Mouse (Mus musculus): ENCODE measurements around the gene Zbtb14. TPM values are rescaled to one million over a fixed set of nuclear protein-coding genes. Genes with fewer than 3 reads are reported as not detected.
A peak's percentile ranks its signal among the peaks of the same experiment; 100 is the strongest.

Zbtb14 gene
- polyA plus RNA-seq, 1 experiment from 2014 or later = 26.2 TPM

GRCm38 (mm10) chr17:69397163-69397562 is 14.3 kb downstream of the Zbtb14 start:
- 72% methylated on average over 5 of the region's 5 CpGs for WGBS
- DNase-seq (ENCODE audit: low spot score) (no peak), ATAC-seq (ENCODE audit: low FRiP score) (no peak)
- Histone ChIP-seq H3K4me1 (replicated peaks; ENCODE audit: control insufficient read depth, insufficient read depth, low read length) (no peaks in the 10 kb centered on the region), H3K9ac (no peak overlapping the region), H3K4me2 (replicated peaks) (no peak overlapping the region), H3K27ac (no peak overlapping the region), H3K36me3 (replicated peaks; ENCODE audit: control insufficient read depth, insufficient read depth) (no peaks in the 10 kb centered on the region), H3K9me3 (ENCODE audit: control insufficient read depth, low read length) (no peaks in the 10 kb centered on the region), H3K27me3 (ENCODE audit: control insufficient read depth, insufficient read depth, low read length) (no peaks in the 10 kb centered on the region), H3K4me3 (replicated peaks; ENCODE audit: low read length) (no peak overlapping the region)

GRCm38 (mm10) chr17:69398092-69398491 is 15.2 kb downstream of the Zbtb14 start:
- H3K9ac ChIP-seq = no peak overlapping the region
- H3K27me3 ChIP-seq (ENCODE audit: control insufficient read depth, insufficient read depth, low read length) = no peaks in the 10 kb centered on the region
- H3K4me1 ChIP-seq (replicated peaks; ENCODE audit: control insufficient read depth, insufficient read depth, low read length) = no peaks in the 10 kb centered on the region
- H3K9me3 ChIP-seq (ENCODE audit: control insufficient read depth, low read length) = no peaks in the 10 kb centered on the region
- H3K27ac ChIP-seq = no peak overlapping the region
- no peak overlapping the region for H3K4me3 ChIP-seq (replicated peaks; ENCODE audit: low read length)
- no peak overlapping the region for H3K4me2 ChIP-seq (replicated peaks)
- DNase-seq (ENCODE audit: low spot score) = no peak
- no peaks in the 10 kb centered on the region for H3K36me3 ChIP-seq (replicated peaks; ENCODE audit: control insufficient read depth, insufficient read depth)
- ATAC-seq (ENCODE audit: low FRiP score) = no peak

- 79% methylated on average over 2 of the region's 2 CpGs for WGBS
These were observed 18.3 kb downstream of the Zbtb14 start for GRCm38 (mm10) chr17:69401146-69401545.

GRCm38 (mm10) chr17:69416163-69416562 is 33.3 kb downstream of the Zbtb14 start:
- ATAC-seq (ENCODE audit: low FRiP score) = no peak
- Histone ChIP-seq H3K4me3 (replicated peaks; ENCODE audit: low read length) (peak overlapping the region; percentile 53; the same call in 1 of the 2 replicates), H3K9me3 (ENCODE audit: control insufficient read depth, low read length) (no peaks in the 10 kb centered on the region), H3K27ac (no peak overlapping the region), H3K9ac (peak overlapping the region; percentile 68; the same call in 1 of the 2 replicates), H3K36me3 (replicated peaks; ENCODE audit: control insufficient read depth, insufficient read depth) (no peaks in the 10 kb centered on the region), H3K4me2 (replicated peaks) (peak overlapping the region; percentile 60), H3K27me3 (ENCODE audit: control insufficient read depth, insufficient read depth, low read length) (no peaks in the 10 kb centered on the region), H3K4me1 (replicated peaks; ENCODE audit: control insufficient read depth, insufficient read depth, low read length) (peaks cover 14% of the 10 kb centered on the region)
- no peak for DNase-seq (ENCODE audit: low spot score)

More at GRCm38 (mm10) chr17:69401146-69401545, 18.3 kb downstream of the Zbtb14 start:
- DNase-seq (ENCODE audit: low spot score) (no peak), ATAC-seq (ENCODE audit: low FRiP score) (no peak)
- no peak overlapping the region for H3K4me2 ChIP-seq (replicated peaks)
- no peaks in the 10 kb centered on the region; the same call in 1 of the 2 replicates for H3K9me3 ChIP-seq (ENCODE audit: control insufficient read depth, low read length)
- no peak overlapping the region for H3K27ac ChIP-seq
- H3K4me3 ChIP-seq (replicated peaks; ENCODE audit: low read length) = no peak overlapping the region
- no peaks in the 10 kb centered on the region for H3K36me3 ChIP-seq (replicated peaks; ENCODE audit: control insufficient read depth, insufficient read depth)
- no peak overlapping the region for H3K9ac ChIP-seq
- H3K4me1 ChIP-seq (replicated peaks; ENCODE audit: control insufficient read depth, insufficient read depth, low read length) = no peaks in the 10 kb centered on the region
- no peaks in the 10 kb centered on the region for H3K27me3 ChIP-seq (ENCODE audit: control insufficient read depth, insufficient read depth, low read length)

GRCm38 (mm10) chr17:69416920-69417661 is 34.2 kb downstream of the Zbtb14 start:
- no peaks in the 10 kb centered on the region for H3K9me3 ChIP-seq (ENCODE audit: control insufficient read depth, low read length)
- peak overlapping the region; percentile 96 for H3K27ac ChIP-seq
- H3K4me2 ChIP-seq (replicated peaks) = peak overlapping the region; percentile 71
- ATAC-seq (ENCODE audit: low FRiP score) = peak; percentile 100
- DNase-seq (ENCODE audit: low spot score) = peak; percentile 96
- no peaks in the 10 kb centered on the region for H3K27me3 ChIP-seq (ENCODE audit: control insufficient read depth, insufficient read depth, low read length)
- H3K4me1 ChIP-seq (replicated peaks; ENCODE audit: control insufficient read depth, insufficient read depth, low read length) = peaks cover 14% of the 10 kb centered on the region
- H3K9ac ChIP-seq = peak overlapping the region; percentile 68
- peak overlapping the region; percentile 53 for H3K4me3 ChIP-seq (replicated peaks; ENCODE audit: low read length)
- under 1% methylated on average over 56 of the region's 56 CpGs for WGBS
- H3K36me3 ChIP-seq (replicated peaks; ENCODE audit: control insufficient read depth, insufficient read depth) = no peaks in the 10 kb centered on the region

GRCm38 (mm10) chr17:69417724-69418373 is 35.0 kb downstream of the Zbtb14 start:
- Histone ChIP-seq H3K4me1 (replicated peaks; ENCODE audit: control insufficient read depth, insufficient read depth, low read length) (peaks cover 14% of the 10 kb centered on the region), H3K27me3 (ENCODE audit: control insufficient read depth, insufficient read depth, low read length) (no peaks in the 10 kb centered on the region), H3K4me3 (replicated peaks; ENCODE audit: low read length) (peak overlapping the region; percentile 53), H3K4me2 (replicated peaks) (peak overlapping the region; percentile 71), H3K27ac (peak overlapping the region; percentile 96), H3K36me3 (replicated peaks; ENCODE audit: control insufficient read depth, insufficient read depth) (no peaks in the 10 kb centered on the region), H3K9me3 (ENCODE audit: control insufficient read depth, low read length) (no peaks in the 10 kb centered on the region), H3K9ac (peak overlapping the region; percentile 68)
- 3% methylated on average over 26 of the region's 26 CpGs for WGBS
- ATAC-seq (ENCODE audit: low FRiP score) (no peak), DNase-seq (ENCODE audit: low spot score) (no peak)

- no peak overlapping the region for H3K4me2 ChIP-seq (replicated peaks)
- no peaks in the 10 kb centered on the region for H3K27me3 ChIP-seq (ENCODE audit: control insufficient read depth, insufficient read depth, low read length)
- no peak overlapping the region for H3K27ac ChIP-seq
- 2% methylated on average over 1 of the region's 1 CpGs for WGBS
- H3K4me1 ChIP-seq (replicated peaks; ENCODE audit: control insufficient read depth, insufficient read depth, low read length) = peaks cover 10% of the 10 kb centered on the region
- H3K9ac ChIP-seq = no peak overlapping the region
- no peaks in the 10 kb centered on the region for H3K36me3 ChIP-seq (replicated peaks; ENCODE audit: control insufficient read depth, insufficient read depth)
- DNase-seq (ENCODE audit: low spot score) (peak; percentile 64), ATAC-seq (ENCODE audit: low FRiP score) (no peak)
- no peak overlapping the region for H3K4me3 ChIP-seq (replicated peaks; ENCODE audit: low read length)
- H3K9me3 ChIP-seq (ENCODE audit: control insufficient read depth, low read length) = no peaks in the 10 kb centered on the region
These were observed 38.7 kb downstream of the Zbtb14 start for GRCm38 (mm10) chr17:69421592-69421991.

- Histone ChIP-seq H3K36me3 (replicated peaks; ENCODE audit: control insufficient read depth, insufficient read depth) (no peaks in the 10 kb centered on the region), H3K9me3 (ENCODE audit: control insufficient read depth, low read length) (no peaks in the 10 kb centered on the region), H3K4me3 (replicated peaks; ENCODE audit: low read length) (no peak overlapping the region), H3K27me3 (ENCODE audit: control insufficient read depth, insufficient read depth, low read length) (peaks cover 60% of the 10 kb centered on the region), H3K4me2 (replicated peaks) (no peak overlapping the region), H3K9ac (no peak overlapping the region), H3K27ac (no peak overlapping the region), H3K4me1 (replicated peaks; ENCODE audit: control insufficient read depth, insufficient read depth, low read length) (no peaks in the 10 kb centered on the region; the same call in 1 of the 2 replicates)
- ATAC-seq (ENCODE audit: low FRiP score) = no peak
- WGBS = 74% methylated on average over 5 of the region's 5 CpGs
- no peak for DNase-seq (ENCODE audit: low spot score)
These were observed 55.0 kb downstream of the Zbtb14 start for GRCm38 (mm10) chr17:69437836-69438235.

- Histone ChIP-seq H3K4me1 (replicated peaks; ENCODE audit: control insufficient read depth, insufficient read depth, low read length) (no peaks in the 10 kb centered on the region; the same call in 1 of the 2 replicates), H3K4me2 (replicated peaks) (peak overlapping the region; percentile 91), H3K4me3 (replicated peaks; ENCODE audit: low read length) (peak overlapping the region; percentile 37), H3K9ac (peak overlapping the region; percentile 35; the same call in 1 of the 2 replicates), H3K9me3 (ENCODE audit: control insufficient read depth, low read length) (no peaks in the 10 kb centered on the region), H3K27me3 (ENCODE audit: control insufficient read depth, insufficient read depth, low read length) (peaks cover 62% of the 10 kb centered on the region), H3K27ac (no peak overlapping the region), H3K36me3 (replicated peaks; ENCODE audit: control insufficient read depth, insufficient read depth) (no peaks in the 10 kb centered on the region)
- DNase-seq (ENCODE audit: low spot score) (no peak), ATAC-seq (ENCODE audit: low FRiP score) (no peak)
- 35% methylated on average over 14 of the region's 14 CpGs for WGBS
These were observed 55.6 kb downstream of the Zbtb14 start for GRCm38 (mm10) chr17:69438486-69438885.

Measured in hindbrain, embryonic 14.5 days (tissue).